Mouse (Mus musculus): ENCODE results near the gene Slc2a8.

- TF ChIP-seq CTCF (IDR thresholded peaks at IDR 0.05; ENCODE audit: low read depth, low read length) (no peak), POLR2A (IDR thresholded peaks at IDR 0.05; ENCODE audit: extremely low read depth, insufficient read depth, low read length) (no peak)
These were observed 20.3 kb upstream of the Slc2a8 start for GRCm38 (mm10) chr2:33002144-33002543.
